Mouse (Mus musculus) forebrain, embryonic 14.5 days (tissue): ENCODE measurements around the gene Tmem127. TPM values are rescaled to one million over a fixed set of nuclear protein-coding genes. Genes with fewer than 3 reads are reported as not detected.
"Not testable (repeated sequence)": the region's sequence is repeated elsewhere in the genome, so short reads cannot be mapped to it uniquely, and the experiment has no call there.

Experiments
- ATAC-seq: fragments of 200-750 bp; cut with Nextera tagmentation; 2 replicates; pipeline ENCODE4 v1.8.0; 2017; ENCODE audit warnings: mild to moderate bottlenecking, moderate library complexity
- DNase-seq: peaks from one replicate; pipeline ENCODE4 v3.0.0-alpha.2; 2015; ENCODE audit warnings: low spot score
- H3K27ac ChIP-seq: fragments of 300-500 bp; sonication (generic); 2 replicates; pipeline ENCODE4 v1.5.1; 2014; ENCODE audit warnings: low read depth, mild to moderate bottlenecking, control low read depth, low read length, moderate library complexity
- H3K27me3 ChIP-seq: fragments of 300-500 bp; sonication (generic); replicated peaks from 2 replicates; pipeline ENCODE4 v1.6.1; 2014; ENCODE audit warnings: low read length, control low read depth, mixed read lengths; ENCODE audit not compliant: control insufficient read depth, insufficient read depth
- H3K36me3 ChIP-seq: fragments of 300-500 bp; sonication (generic); 2 replicates; pipeline ENCODE4 v1.6.1; 2014; ENCODE audit warnings: low read length, control low read depth; ENCODE audit not compliant: control insufficient read depth, insufficient read depth
- H3K4me1 ChIP-seq: fragments of 300-500 bp; sonication (generic); 2 replicates; pipeline ENCODE4 v1.6.1; 2014; ENCODE audit warnings: antibody characterized with exemption, low read length, control low read depth; ENCODE audit not compliant: control insufficient read depth, insufficient read depth
- H3K4me2 ChIP-seq: fragments of 300-500 bp; sonication (generic); 2 replicates; pipeline ENCODE4 v1.6.1; 2014; ENCODE audit warnings: mild to moderate bottlenecking, control low read depth, low read length
- H3K4me3 ChIP-seq: fragments of 300-500 bp; sonication (generic); 2 replicates; pipeline ENCODE4 v1.5.1; 2014; ENCODE audit warnings: low read depth, low read length, control low read depth
- H3K9ac ChIP-seq: fragments of 300-500 bp; sonication (generic); 2 replicates; pipeline ENCODE4 v1.6.1; 2014; ENCODE audit warnings: mild to moderate bottlenecking, low read length, control low read depth, moderate library complexity
- H3K9me3 ChIP-seq: fragments of 300-500 bp; sonication (generic); replicated peaks from 2 replicates; pipeline ENCODE4 v1.6.1; 2016; ENCODE audit warnings: low read length, control low read depth, mixed read lengths; ENCODE audit not compliant: control insufficient read depth
- WGBS: fragments of 180-500 bp; shearing (Covaris S2); extraction: QIAGEN DNeasy Blood & Tissue Kit; methylation state at CpG from one replicate; pipeline ENCODE4 v1.1.7; 2014; 5-methylcytosine and 5-hydroxymethylcytosine counted together
- polyA plus RNA-seq: library from polyadenylated mRNA; unstranded; fragments of >200 nt; fragmentation: Nextera tagmentation; extraction: Ambion mirVana; gene quantifications from 2 replicates; pipeline ENCODE4 v1.2.1, GENCODE M21; 2014

The Tmem127 gene
- polyA plus RNA-seq, 1 experiment from 2014 or later = 24.4 TPM

GRCm38 (mm10) chr2:127301883-127302282 lies 54.2 kb downstream of the Tmem127 start:
- H3K27me3 ChIP-seq = no peaks in the 10 kb centered on the region
- H3K4me1 ChIP-seq = no peaks in the 10 kb centered on the region
- peaks cover 44% of the 10 kb centered on the region for H3K36me3 ChIP-seq
- no peaks in the 10 kb centered on the region for H3K9me3 ChIP-seq
- H3K4me3 ChIP-seq = no peak overlapping the region
- DNase-seq (no peak), ATAC-seq (no peak)
- H3K9ac ChIP-seq = no peak overlapping the region
- 93% methylated on average over 3 of the region's 3 CpGs for WGBS
- H3K27ac ChIP-seq = no peak overlapping the region
- H3K4me2 ChIP-seq = no peak overlapping the region

DNA sequence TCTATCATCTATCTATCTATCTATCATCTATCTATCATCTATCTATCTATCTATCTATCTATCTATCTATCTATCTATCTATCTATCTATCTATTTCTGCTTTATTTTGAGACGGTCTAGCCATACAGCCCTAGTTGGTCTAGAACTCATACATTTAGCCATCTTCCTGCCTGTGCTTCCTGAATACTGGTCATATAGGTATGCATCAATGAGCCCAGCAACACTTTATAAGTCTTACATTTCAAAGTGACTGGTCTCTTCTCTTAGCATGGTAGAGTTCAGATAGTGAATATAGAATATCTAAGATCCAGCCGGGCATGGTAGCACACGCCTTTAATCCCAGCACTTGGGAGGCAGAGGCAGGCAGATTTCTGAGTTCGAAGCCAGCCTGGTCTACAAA lies 56.5 kb downstream of the Tmem127 start:
- WGBS = 95% methylated on average over 4 of the region's 4 CpGs
- H3K4me1 ChIP-seq, ATAC-seq, H3K27me3 ChIP-seq, H3K4me2 ChIP-seq, DNase-seq, H3K27ac ChIP-seq, H3K9ac ChIP-seq, H3K4me3 ChIP-seq, H3K9me3 ChIP-seq: not testable (repeated sequence)
- H3K36me3 ChIP-seq = peaks cover 21% of the 10 kb centered on the region

GRCm38 (mm10) chr2:127304609-127305210 lies 57.0 kb downstream of the Tmem127 start:
- Histone ChIP-seq H3K27ac (no peak overlapping the region), H3K9ac (no peak overlapping the region), H3K36me3 (peaks cover 17% of the 10 kb centered on the region), H3K9me3 (no peaks in the 10 kb centered on the region), H3K4me3 (no peak overlapping the region), H3K4me2 (no peak overlapping the region), H3K4me1 (no peaks in the 10 kb centered on the region), H3K27me3 (no peaks in the 10 kb centered on the region)
- 91% methylated on average over 3 of the region's 3 CpGs for WGBS
- DNase-seq (no peak), ATAC-seq (no peak)

- no peak overlapping the region for H3K27ac ChIP-seq
- DNase-seq (no peak), ATAC-seq (no peak)
- no peak overlapping the region for H3K9ac ChIP-seq
- H3K4me1 ChIP-seq = no peaks in the 10 kb centered on the region
- no peaks in the 10 kb centered on the region for H3K27me3 ChIP-seq
- H3K9me3 ChIP-seq = no peaks in the 10 kb centered on the region
- H3K36me3 ChIP-seq = peaks cover 4% of the 10 kb centered on the region; the same call in 1 of the 2 replicates
- no peak overlapping the region for H3K4me3 ChIP-seq
- no peak overlapping the region for H3K4me2 ChIP-seq
These were observed 58.4 kb downstream of the Tmem127 start for GRCm38 (mm10) chr2:127306123-127306522.

DNA sequence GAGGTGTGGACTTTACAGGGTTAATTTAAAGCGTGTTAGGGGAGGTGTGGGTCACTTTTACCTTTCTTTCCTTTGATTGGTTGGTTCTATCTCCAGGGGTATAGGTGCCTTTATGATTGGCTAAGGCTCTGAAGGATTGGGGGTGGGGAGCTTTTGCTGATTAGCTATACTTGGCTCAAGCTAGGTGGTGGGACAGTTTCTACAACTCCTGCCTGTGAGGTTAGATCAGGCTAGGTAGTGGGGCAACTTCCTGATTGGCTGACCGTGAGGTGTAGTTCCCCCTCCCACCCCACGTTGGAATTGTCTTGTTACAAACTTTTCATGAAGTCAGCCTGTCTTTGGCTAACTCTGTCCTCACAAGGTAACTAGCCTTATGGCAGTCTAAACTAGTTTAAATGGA lies 59.5 kb downstream of the Tmem127 start:
- ATAC-seq = no peak
- H3K9ac ChIP-seq = no peak overlapping the region
- H3K4me3 ChIP-seq = no peak overlapping the region

DNA sequence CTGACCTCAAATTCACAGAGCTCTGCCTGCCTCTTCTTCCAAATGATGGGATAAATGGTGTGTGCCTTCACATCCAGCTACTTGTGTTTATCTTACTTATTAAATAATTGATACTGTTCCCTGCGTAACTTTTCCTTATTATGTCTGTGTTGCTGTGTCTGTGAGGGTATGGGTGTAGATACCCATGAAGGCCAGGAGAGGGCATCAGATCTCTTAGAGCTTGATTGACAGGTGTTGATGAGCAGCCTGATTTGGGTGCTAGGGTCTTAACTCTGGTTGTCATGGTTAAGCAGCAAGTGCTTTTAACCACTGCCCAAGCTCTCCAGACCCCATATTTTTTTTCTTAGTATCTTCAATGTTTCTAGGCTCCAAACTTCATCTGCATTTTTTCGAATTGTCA lies 61.0 kb downstream of the Tmem127 start:
- WGBS = 92% methylated on average over 2 of the region's 2 CpGs
- H3K36me3 ChIP-seq = no peaks in the 10 kb centered on the region
- ATAC-seq (no peak), DNase-seq (peak; percentile 3)
- H3K4me2 ChIP-seq = no peak overlapping the region
- H3K27me3 ChIP-seq = no peaks in the 10 kb centered on the region
- H3K9ac ChIP-seq = no peak overlapping the region
- H3K9me3 ChIP-seq = no peaks in the 10 kb centered on the region
- no peak overlapping the region for H3K4me3 ChIP-seq
- no peak overlapping the region for H3K27ac ChIP-seq
- H3K4me1 ChIP-seq = no peaks in the 10 kb centered on the region

More for the DNA sequence above, 59.5 kb downstream of the Tmem127 start:
- no peaks in the 10 kb centered on the region for H3K27me3 ChIP-seq
- no peak overlapping the region for H3K27ac ChIP-seq
- H3K36me3 ChIP-seq = no peaks in the 10 kb centered on the region
- WGBS = 44% methylated on average over 3 of the region's 3 CpGs
- no peaks in the 10 kb centered on the region for H3K4me1 ChIP-seq
- DNase-seq = no peak
- H3K9me3 ChIP-seq = no peaks in the 10 kb centered on the region
- H3K4me2 ChIP-seq = no peak overlapping the region

DNA sequence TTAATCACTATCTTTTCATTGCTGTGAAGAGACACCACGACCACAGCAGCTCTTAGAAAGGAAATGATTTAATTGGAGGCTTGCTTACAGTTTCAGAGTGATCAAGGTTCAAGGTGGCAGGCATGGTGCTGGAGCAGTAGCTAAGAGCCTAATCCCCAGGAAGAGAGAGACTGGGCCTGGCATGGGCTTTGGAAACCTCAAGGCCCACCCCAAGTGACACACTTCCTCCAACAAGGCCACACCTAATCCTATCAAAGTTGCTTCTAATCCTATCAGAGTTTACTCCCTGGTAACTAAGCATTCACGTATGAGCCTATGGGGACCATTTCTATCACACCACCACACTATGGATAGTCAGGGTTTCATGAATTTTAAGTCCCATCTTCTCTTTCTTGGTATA lies 62.5 kb downstream of the Tmem127 start:
- H3K4me1 ChIP-seq = no peaks in the 10 kb centered on the region
- H3K36me3 ChIP-seq = no peaks in the 10 kb centered on the region
- H3K9ac ChIP-seq = no peak overlapping the region
- WGBS = 58% methylated on average over 2 of the region's 2 CpGs
- ATAC-seq (no peak), DNase-seq (no peak)
- H3K4me2 ChIP-seq = no peak overlapping the region
- H3K4me3 ChIP-seq = no peak overlapping the region
- H3K27ac ChIP-seq = no peak overlapping the region
- H3K9me3 ChIP-seq = no peaks in the 10 kb centered on the region
- H3K27me3 ChIP-seq = no peaks in the 10 kb centered on the region

DNA sequence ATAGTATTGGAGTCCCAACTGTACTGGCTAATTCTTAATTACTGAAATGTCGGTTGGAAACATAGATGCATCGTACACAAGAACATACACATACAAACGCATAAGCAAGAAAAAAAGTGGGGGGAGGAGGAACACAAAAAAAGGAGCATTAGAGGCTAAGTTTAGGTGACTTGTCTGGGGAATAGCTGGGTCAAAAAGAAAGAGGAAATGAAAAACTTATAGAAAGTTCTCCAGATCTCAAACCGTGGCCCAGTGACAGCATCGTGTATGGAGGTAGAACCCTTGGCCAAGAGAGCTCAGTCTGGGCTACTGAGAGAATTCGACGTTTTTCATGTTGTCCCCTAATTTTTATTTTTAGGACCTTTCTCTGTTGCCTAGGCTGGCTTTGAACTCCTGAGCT lies 63.0 kb downstream of the Tmem127 start:
- Histone ChIP-seq H3K27me3 (no peaks in the 10 kb centered on the region), H3K4me3 (no peak overlapping the region), H3K36me3 (no peaks in the 10 kb centered on the region), H3K9me3 (no peaks in the 10 kb centered on the region), H3K27ac (no peak overlapping the region), H3K4me2 (no peak overlapping the region), H3K9ac (no peak overlapping the region), H3K4me1 (no peaks in the 10 kb centered on the region)
- ATAC-seq (no peak), DNase-seq (no peak)
- WGBS = 90% methylated on average over 7 of the region's 7 CpGs
